Mouse (Mus musculus): ENCODE results near the gene Aebp2. TPM values are rescaled to one million over a fixed set of nuclear protein-coding genes. Genes with fewer than 3 reads are reported as not detected.
"Not testable (repeated sequence)": the region's sequence is repeated elsewhere in the genome, so short reads cannot be mapped to it uniquely, and the experiment has no call there.

The Aebp2 gene
- total RNA-seq, 2 experiments from 2014 or later: 41.5 to 71.0 TPM

GRCm38 (mm10) chr6:140605173-140605572 is 17.3 kb upstream of the Aebp2 start:
- ATAC-seq (replicated peaks; ENCODE audit: low FRiP score, low TSS enrichment, poor library complexity, severe bottlenecking): not testable (repeated sequence)

GRCm38 (mm10) chr6:140605732-140606131 is 16.7 kb upstream of the Aebp2 start:
- ATAC-seq (replicated peaks; ENCODE audit: low FRiP score, low TSS enrichment, poor library complexity, severe bottlenecking): no peak

GRCm38 (mm10) chr6:140606534-140606933 is 15.9 kb upstream of the Aebp2 start:
- no peak for ATAC-seq (replicated peaks; ENCODE audit: low FRiP score, low TSS enrichment, poor library complexity, severe bottlenecking)

GRCm38 (mm10) chr6:140608666-140609065 is 13.8 kb upstream of the Aebp2 start:
- ATAC-seq (replicated peaks; ENCODE audit: low FRiP score, low TSS enrichment, poor library complexity, severe bottlenecking): no peak

- ATAC-seq (replicated peaks; ENCODE audit: low FRiP score, low TSS enrichment, poor library complexity, severe bottlenecking): no peak
Measured at GRCm38 (mm10) chr6:140609533-140609932, 12.9 kb upstream of the Aebp2 start.

- ATAC-seq (replicated peaks; ENCODE audit: low FRiP score, low TSS enrichment, poor library complexity, severe bottlenecking): no peak
Measured at GRCm38 (mm10) chr6:140610117-140610516, 12.3 kb upstream of the Aebp2 start.

GRCm38 (mm10) chr6:140611282-140611681 is 11.2 kb upstream of the Aebp2 start:
- ATAC-seq (replicated peaks; ENCODE audit: low FRiP score, low TSS enrichment, poor library complexity, severe bottlenecking): no peak

GRCm38 (mm10) chr6:140611893-140612473 is 10.5 kb upstream of the Aebp2 start:
- no peak for ATAC-seq (replicated peaks; ENCODE audit: low FRiP score, low TSS enrichment, poor library complexity, severe bottlenecking)

GRCm38 (mm10) chr6:140613822-140614221 is 8.6 kb upstream of the Aebp2 start:
- ATAC-seq (replicated peaks; ENCODE audit: low FRiP score, low TSS enrichment, poor library complexity, severe bottlenecking): no peak

- no peak for ATAC-seq (replicated peaks; ENCODE audit: low FRiP score, low TSS enrichment, poor library complexity, severe bottlenecking)
Measured at GRCm38 (mm10) chr6:140614711-140615110, 7.8 kb upstream of the Aebp2 start.

GRCm38 (mm10) chr6:140620531-140621349 is 1.7 kb upstream of the Aebp2 start:
- no peak for ATAC-seq (replicated peaks; ENCODE audit: low FRiP score, low TSS enrichment, poor library complexity, severe bottlenecking)

- no peak for ATAC-seq (replicated peaks; ENCODE audit: low FRiP score, low TSS enrichment, poor library complexity, severe bottlenecking)
Measured at GRCm38 (mm10) chr6:140621622-140622021, 841 bp upstream of the Aebp2 start.

GRCm38 (mm10) chr6:140623226-140624095 is 998 bp downstream of the Aebp2 start:
- ATAC-seq (replicated peaks; ENCODE audit: low FRiP score, low TSS enrichment, poor library complexity, severe bottlenecking): peak; percentile 72

GRCm38 (mm10) chr6:140624096-140625051 is 1.9 kb downstream of the Aebp2 start:
- peak; percentile 21 for ATAC-seq (replicated peaks; ENCODE audit: low FRiP score, low TSS enrichment, poor library complexity, severe bottlenecking)

- ATAC-seq (replicated peaks; ENCODE audit: low FRiP score, low TSS enrichment, poor library complexity, severe bottlenecking): no peak
Measured at GRCm38 (mm10) chr6:140629176-140629859, 6.9 kb downstream of the Aebp2 start.

- ATAC-seq (replicated peaks; ENCODE audit: low FRiP score, low TSS enrichment, poor library complexity, severe bottlenecking): no peak
Measured at GRCm38 (mm10) chr6:140630306-140630705, 7.8 kb downstream of the Aebp2 start.

- no peak for ATAC-seq (replicated peaks; ENCODE audit: low FRiP score, low TSS enrichment, poor library complexity, severe bottlenecking)
Measured at GRCm38 (mm10) chr6:140633616-140634015, 11.2 kb downstream of the Aebp2 start.

GRCm38 (mm10) chr6:140636290-140636689 is 13.8 kb downstream of the Aebp2 start:
- no peak for ATAC-seq (replicated peaks; ENCODE audit: low FRiP score, low TSS enrichment, poor library complexity, severe bottlenecking)

Data from megakaryocyte-erythroid progenitor cell, adult 5-6 weeks (primary cell).